Mouse (Mus musculus) retina, postnatal 1 day (tissue): ENCODE results near the gene Boc.

Source experiments
- DNase-seq: peaks from one replicate; pipeline ENCODE4 v3.0.0-alpha.2; 2012

The Boc gene

GRCm38 (mm10) chr16:44558471-44559329 is at the start of gene Boc:
Gene Boc, minus strand, starts transcription at chr16:44558897.
- DNase-seq: peak; percentile 74

DNA sequence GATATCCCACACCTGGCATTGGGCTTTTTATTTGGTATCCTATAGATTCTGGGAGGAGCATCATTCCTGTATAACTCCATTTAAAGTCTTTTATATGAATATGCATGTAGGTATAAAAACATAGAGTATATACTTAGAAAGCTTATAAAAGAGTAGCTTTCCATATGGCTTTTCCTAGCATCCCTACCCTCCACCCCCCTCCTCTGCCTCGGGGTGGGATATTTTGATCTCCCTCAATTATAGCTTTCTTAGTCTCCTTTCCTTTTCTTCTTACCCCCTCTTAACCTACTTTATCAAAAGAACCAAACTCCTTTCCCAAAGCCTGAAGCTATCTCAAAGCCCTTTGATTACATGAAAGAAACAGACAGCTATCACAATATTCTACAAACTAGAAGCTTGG is 47.9 kb upstream of the Boc start:
- DNase-seq: no peak

- no peak for DNase-seq
Observed at GRCm38 (mm10) chr16:44604021-44604616, 45.4 kb upstream of the Boc start.

DNA sequence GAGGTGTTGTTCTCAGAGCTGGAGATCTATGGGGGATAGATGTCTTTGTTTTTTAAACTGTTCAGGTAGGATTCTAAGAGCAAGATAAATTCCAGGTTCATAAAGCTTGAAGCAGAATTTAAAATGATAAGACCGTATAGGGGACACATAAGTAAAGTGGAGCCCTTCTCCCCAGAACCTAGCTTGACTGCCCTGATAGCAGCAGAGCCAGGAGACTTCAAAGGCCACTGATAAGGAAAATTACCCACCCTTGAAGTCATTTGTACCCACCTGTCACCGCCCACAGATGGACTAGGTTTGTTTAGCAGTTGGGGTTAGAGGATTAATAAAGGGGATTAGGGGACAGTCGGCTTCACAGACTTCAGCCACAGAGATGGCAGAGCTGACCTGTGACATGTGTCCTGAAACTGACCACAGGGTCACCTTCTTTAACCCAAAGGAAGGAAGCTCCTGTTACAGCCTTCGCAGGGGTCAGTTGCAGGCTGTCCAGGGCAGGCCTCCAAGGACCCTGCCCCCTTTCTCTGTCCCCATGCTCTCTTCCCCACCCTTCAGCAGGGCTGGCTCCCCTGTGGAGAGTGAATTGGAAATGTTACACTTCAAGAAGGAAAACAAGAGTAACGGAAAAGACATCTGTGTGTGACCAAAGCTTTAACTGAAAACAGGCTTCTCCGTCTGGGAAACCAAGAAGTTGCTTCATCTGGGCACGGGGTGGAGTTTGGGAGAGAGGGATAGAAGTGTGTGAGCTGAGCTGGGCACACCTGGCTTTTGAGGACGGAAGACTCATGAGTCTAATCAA is 43.5 kb upstream of the Boc start:
- DNase-seq: peak; percentile 11

DNA sequence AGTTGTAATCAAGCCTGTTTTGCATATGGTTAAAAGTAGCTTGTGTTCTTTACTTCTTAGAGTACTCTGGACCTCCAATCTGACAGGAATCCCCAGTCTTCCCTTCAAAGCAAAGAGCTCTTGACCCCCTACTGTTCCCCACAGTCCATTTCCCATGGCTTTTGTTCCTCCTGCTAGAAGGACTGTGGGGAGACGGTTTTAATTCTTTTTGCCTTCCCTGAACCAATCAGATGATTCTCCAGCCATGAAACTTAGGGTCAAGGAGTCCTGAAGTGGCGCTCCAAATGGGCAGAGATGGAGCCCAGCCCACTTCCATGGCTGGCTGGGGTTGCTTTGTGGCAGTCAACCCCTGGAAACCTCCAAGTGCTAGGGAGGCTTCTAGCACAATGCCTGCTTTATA is 42.5 kb upstream of the Boc start:
- peak; percentile 7 for DNase-seq

DNA sequence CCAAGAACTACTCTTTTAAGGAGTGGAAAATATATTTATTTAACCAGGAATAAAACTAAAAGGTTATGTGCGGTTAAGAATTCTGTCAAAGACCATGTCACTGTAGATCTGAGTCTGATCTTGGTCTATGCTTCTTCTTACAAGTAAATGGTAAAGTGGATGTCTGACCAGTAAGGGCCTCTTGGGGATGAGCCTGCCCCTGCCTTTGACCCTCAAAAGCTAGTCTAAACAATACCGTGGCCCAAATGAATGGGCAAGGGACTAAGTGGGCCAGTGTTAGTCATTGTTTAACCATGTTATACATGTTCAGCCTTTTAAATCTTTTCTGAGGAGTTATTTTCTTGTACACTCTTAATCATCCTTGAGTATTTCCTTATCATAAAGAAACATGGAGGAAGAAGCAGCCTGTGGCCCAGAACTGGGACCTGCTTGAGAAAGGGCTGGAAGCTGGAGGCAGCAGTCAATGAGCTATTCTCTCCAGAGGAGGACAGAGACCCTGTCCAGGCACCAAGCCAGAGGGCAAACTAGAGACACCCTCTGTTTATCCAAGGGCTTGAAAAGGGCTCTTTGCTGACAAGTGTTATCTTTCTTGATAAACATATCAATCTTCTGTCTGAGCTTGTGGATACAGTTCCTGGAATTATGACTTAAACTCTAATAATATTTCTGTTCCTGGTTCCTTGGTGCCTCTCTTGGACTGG is 38.6 kb upstream of the Boc start:
- DNase-seq: no peak

GRCm38 (mm10) chr16:44589506-44589905 is 30.8 kb upstream of the Boc start:
- no peak for DNase-seq

GRCm38 (mm10) chr16:44579421-44580024 is 20.8 kb upstream of the Boc start:
- DNase-seq: peak; percentile 54

DNA sequence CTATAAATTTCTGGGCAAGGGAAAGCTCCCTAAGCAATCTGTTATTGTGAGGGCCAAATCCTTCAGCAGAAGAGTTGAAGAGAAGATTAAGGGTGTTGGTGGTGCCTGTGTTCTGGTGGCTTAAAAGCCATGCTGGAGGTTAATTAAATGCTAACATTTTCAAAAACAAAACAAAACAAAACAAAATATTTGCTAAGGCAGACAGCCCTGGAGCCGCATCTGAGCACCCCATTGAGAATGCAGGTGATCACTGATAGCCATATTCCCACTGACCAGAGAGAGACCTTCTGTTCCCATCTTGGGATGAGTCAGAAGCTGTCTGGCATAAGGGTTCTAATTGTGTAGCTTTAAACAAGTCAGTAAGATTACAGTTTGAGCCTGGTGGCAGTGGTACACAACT is 19.9 kb upstream of the Boc start:
- no peak for DNase-seq

DNA sequence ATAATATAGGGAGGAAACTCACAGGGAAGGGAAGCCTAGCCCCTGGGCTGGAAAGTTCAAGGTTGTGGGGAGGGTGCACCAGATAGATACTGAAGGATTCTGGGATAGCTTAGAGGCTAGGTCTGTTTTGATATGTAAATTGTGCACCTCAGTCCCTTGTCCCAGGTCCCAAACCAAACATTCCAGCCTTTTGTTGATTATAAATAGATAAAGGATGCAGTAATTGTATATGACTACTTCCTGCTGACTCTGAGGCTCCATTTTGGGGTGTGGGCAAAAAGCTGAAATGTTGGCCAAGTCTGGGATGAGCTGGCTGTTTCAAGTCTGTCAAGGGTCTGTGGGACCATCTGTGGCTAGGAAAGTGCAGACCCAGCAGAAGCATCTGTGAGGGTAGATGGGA is 9.4 kb upstream of the Boc start:
- no peak for DNase-seq

DNA sequence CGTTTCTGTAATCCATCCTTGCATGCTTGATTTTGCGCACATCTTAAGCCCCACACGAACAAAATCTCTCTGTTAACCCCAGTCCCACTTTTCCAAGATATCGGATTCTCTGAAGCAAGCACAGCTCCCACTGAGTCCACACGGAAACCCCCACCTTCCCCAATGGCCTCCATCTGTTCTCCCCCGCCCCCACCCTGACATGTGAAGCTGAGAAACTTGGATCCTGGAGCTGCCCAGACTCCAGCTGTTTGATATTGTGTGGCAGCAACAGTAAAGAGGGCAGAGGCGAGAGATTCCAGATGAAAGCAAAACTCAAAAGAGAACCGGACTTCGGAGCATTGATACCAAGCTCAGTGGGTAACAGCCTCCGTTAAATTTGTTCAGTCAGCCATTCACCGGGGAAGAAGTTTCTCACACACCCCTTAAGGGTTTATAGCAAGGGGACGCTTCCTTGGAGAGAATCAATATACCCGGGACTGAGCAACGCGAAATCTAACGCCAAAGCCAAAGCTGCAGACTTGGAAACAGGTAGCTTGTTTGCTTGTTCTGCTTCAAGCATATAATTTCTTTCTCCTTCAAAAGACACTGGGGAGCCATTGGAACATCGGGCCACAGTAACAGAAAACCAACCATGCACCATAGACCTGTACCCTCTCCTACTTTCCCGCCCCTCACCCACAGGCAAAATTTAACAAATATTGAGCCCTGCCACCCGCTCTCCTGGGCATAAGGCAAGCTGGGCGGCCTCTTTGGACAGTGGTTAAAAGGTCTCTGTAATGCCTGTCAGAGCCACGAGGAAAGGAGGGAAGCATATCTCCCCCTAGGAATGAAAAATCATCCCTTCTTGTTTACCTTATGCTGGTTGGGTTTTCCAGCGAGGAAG is 6.9 kb upstream of the Boc start:
- peak; percentile 48 for DNase-seq

DNA sequence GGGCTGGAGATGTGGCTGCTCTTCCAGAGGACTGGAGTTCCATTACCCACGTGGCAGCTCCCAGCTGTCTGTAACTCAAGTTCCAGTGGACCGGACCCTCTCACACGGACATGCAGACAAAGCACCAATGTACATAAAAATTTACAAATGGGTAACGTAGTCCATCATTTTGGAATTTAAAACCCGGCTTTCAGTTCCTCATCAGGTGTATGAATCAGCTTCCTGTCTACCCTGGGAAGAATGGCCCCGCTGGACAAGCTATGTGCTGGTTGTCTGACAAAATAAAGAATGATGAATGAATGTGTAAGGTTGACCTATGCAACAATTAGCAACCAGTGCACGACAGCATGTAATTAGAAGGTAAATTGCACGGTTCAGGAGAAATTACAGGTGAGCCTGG is 5.7 kb upstream of the Boc start:
- DNase-seq: no peak

DNA sequence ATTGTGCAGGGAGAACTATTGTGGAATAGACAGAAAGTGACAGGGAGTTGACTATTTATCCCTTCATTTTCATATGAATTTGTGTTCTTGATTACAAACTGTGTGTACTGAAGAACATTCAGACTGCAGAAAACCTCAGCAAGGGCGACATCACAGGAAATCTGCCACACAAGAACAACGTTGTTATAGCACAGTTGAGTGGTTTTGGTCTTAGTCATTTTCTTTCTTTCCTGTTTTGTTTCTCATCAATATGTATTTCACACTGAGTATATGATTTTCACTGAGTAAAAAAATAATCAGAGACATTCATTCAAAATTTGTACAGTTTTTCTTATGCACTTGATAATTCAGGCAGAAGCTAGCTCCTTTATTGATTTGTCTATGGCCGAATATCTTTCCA is 3.4 kb upstream of the Boc start:
- DNase-seq: no peak

- no peak for DNase-seq
Observed at GRCm38 (mm10) chr16:44560214-44560613, 1.5 kb upstream of the Boc start.

DNA sequence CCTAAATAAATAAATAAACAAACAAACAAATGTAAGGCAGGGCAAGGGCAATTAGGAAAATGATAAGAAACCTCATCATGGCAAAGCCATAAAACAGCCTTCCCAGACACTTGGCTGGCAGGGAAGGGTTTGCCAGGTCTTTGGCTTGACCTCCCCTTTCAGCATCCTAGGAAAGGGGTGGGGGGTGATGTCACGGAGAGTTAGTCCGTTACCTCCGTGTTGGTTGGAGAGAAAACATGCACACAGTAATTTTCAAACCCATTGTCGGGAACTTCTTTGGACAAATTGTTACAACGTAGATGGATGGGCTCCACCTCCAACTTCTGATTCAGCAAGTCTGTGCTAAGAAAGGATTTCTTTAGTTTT is 616 bp upstream of the Boc start:
- no peak for DNase-seq

GRCm38 (mm10) chr16:44557661-44558470 is 831 bp downstream of the Boc start:
- DNase-seq: peak; percentile 76

DNA sequence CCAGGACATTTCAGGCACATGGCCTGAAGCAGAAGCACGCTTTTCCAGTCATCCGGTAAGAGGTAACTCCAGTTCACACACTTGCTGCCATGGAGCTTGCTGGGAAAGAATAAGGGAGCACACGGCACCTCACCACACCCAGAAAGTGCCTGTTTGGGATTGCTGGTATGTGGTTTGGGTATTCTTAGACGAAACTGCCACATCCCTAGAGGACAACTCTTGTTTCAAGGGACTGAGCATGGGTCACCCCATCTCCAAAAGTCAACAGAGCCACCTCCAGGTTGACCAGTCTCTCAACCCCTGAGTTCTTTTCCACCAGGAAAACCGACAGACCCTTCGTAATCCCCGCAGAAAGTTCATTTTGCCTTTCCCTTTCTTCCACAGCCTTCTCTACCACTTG is 1.6 kb downstream of the Boc start:
- no peak for DNase-seq

- no peak for DNase-seq
Observed at GRCm38 (mm10) chr16:44555791-44556709, 2.6 kb downstream of the Boc start.

- DNase-seq: no peak
Observed at GRCm38 (mm10) chr16:44553861-44554260, 4.8 kb downstream of the Boc start.

- no peak for DNase-seq
Observed at GRCm38 (mm10) chr16:44552726-44553125, 6.0 kb downstream of the Boc start.
